Mouse (Mus musculus): Measurements from ENCODE around the gene Art2b.
"Not testable (repeated sequence)": the region's sequence is repeated elsewhere in the genome, so short reads cannot be mapped to it uniquely, and the experiment has no call there.

Gene Art2b

GRCm38 (mm10) chr7:101559393-101559792 lies 26.0 kb downstream of the Art2b start:
- not testable (repeated sequence) for DNase-seq

- no peak for DNase-seq
Observed at GRCm38 (mm10) chr7:101557391-101557790, 28.0 kb downstream of the Art2b start.

DNA sequence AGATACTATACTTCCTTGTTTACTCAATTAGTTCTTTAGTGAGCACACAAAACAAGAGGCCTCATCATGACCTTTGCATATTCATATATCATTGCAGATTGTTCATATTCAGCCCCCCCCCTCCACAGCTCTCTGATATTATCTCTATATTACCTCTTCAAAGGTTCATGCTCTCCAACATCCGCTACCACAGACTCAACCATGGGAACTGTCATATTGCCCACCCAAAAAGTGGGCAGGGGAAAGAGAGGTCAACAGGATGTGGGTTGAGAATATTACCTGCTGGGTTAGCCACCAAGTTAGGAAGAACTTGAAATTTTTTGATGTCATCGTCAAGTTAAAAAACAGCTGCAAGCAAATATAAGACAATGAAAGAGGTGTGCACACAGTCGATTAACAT lies 29.9 kb downstream of the Art2b start:
- not testable (repeated sequence) for DNase-seq

- no peak for DNase-seq
Observed at GRCm38 (mm10) chr7:101551530-101551929, 33.9 kb downstream of the Art2b start.

DNA sequence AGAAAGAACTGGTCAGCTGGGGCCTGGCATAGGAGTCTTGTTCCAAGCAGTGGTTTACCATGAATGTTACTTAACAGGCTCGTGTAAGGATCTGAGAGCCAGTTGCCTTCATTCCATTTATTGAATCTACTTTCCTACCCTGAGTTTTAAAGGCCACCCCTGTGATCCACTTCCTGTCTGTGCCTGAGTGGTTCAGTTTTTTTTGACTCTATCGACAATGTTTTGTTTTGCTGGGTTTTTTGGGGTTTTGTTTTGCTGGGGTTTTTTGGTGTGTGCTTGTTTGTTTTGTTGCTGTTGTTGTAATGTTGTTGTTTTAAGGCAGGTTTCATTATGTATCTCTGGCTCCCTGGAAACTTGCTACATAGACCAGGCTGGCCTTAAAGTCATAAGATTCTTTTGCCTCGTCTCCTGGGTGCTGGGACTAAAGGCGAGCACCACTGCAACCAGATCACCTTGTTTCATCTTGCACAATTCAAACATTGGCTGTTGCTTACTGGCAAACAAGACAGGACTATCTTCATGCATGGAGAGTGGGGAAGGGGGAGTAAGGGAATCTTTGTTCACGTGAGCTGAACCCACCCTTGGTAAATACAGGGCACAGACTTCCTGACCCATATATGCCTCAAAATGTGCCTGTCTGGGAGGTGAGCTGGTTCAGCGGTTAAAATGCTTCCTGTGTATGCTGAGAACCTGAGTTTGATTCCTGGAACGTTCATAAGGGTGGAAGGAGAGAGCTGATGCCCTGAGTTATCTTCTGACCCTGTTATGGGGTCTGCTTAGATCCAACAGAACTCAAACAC lies 34.5 kb downstream of the Art2b start:
- peak; percentile 16 for DNase-seq

DNA sequence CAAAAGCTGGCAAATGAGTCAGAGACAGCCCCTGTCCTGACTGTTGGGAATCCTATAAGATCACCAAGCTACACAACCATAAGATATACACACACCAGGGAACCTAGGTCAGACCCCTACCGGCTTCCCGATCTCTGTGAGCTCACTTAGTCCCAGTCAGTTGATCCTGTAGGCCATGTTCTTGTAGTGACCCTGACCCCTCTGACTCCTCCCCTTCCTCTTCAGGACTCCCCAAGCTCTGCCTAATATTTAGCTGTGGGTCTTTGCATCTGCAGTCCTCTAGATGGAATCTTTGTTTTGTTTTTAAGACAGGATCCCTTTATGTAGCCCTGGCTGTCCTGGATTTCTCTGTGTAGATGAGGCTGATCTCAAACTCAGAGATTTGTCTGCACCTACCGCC lies 36.1 kb downstream of the Art2b start:
- no peak for DNase-seq

GRCm38 (mm10) chr7:101547651-101548050 lies 37.7 kb downstream of the Art2b start:
- DNase-seq = no peak

GRCm38 (mm10) chr7:101541734-101542133 lies 43.7 kb downstream of the Art2b start:
- DNase-seq = no peak

GRCm38 (mm10) chr7:101541132-101541531 lies 44.3 kb downstream of the Art2b start:
- DNase-seq = peak; percentile 87

DNA sequence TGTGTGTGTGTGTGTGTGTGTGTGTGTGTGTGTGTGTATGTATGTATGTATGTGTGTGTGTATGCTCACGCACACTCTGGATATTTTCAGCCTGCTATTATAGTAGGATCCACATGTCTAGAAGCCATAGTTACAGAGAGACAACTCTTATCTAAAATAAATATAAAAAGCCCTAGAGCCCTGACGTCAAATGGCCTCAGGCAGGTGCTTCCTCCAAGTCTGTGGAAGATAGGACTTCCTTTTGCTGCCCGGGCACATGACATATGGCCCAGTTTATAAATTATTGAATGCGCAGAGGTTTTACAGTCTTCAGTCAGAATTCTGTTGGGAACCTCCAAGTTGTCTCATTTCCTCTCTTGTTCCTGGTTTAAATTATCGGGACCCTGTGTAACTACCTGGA lies 44.7 kb downstream of the Art2b start:
- DNase-seq = no peak

DNA sequence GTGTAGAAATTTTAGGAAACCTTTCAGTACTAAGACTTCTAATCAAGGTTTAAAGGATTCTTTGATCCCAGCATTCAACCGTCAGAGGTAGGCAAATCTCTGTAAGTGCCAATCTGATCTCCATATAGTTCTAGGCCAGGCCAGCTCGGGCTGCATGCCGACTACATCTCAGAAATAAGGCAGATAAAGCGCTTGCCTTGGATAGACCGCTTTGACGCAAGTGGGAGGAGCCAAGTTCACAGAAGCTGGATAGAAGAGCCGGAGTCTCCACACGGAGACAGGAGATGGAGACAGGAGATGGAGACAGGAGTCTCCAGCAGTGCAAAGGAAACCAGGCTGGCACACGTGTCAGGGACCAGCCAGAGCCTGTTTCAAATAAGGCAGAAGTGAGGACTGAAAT lies 45.6 kb downstream of the Art2b start:
- DNase-seq = no peak

DNA sequence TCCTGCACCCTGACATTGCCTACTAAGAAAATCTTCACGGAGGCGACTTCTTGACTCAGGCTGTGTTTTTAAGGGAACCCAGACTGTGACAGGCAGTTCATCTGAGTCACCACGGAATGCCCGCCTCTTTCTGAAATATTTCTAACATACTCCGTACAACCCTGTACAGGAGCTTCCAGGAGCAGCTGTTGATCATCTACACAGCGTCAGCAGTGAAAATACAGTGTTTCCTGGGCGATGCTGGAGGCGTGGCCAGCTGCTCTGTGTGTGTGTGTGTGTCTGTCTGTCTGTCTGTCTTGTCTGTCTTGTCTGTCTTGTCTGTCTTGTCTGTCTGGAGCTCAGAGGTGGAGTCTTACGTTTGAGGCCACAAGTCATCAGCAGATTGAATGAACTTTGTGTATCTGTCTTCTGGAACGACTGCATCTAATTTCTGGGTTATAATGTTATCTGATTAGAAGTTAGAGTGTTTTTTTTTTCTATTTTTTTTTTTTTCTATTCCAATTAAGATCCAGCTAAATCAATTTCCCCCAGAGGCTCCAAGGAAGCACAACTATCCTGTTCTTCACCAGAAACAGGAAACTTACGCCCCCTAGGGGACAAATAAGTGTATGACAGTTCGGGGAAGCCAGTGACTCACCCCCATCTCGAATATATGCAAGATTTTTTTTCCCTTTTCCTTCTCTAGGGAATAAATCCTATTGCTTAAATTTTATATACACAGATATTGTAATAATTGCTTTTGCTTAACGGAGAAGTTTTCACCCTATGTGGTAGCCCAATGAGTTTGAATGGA lies 47.1 kb downstream of the Art2b start:
- peak; percentile 49 for DNase-seq

DNA sequence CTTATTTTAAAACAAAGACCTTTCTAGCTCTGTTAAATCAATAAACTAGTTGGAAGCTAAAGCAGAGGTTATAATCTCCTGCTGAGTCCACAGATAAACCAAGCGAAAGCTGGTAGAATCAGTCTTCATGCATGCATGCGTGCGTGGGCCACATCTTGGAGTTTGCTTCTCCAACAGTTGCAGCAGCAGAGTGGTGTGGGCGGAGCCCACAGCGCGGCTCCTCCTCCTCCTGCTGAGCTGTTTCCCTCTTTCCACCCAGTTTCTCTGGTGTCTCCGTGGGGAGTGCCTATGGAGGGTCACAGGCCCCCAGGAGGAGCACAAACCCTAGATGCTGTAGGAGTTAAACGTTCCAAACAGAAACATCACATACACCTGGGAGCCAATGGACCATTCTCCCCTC lies 47.9 kb downstream of the Art2b start:
- DNase-seq = peak; percentile 17

DNA sequence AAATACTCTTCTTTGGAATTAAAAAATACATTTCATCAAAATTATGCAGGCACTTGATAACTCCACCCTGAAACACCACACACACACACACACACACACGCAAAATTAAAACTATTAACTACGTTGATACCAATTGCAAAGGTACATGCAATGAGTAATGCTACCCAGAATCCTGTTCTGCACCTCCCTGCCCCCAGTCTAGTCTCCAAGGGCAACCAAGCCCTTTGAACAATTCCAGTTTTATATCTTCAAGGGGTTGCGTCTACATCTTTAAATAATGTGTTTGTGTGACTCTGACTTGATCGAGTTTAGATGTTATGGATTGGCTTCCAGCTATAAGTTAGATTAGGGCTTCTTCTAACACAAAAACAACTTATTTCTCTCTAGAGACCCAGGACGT lies 49.9 kb downstream of the Art2b start:
- no peak for DNase-seq

DNA sequence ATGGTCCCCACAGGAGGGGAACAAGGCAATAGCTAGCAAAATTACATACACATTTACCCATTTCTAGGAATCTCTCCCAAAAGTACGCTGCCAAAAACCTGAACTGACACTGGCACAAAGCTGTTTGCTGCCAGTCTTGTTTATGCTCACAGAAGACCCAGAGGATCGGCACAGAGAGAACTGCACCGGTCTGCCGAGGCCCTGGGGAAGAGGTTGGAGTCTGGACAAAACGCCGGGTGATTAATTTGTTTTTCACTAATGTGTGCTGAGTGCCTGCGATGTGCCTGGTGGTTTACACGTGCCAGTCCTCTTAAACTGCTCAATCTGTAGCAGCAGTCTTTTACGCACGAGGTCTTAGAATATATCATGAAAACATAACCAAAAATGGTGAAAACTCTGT lies 50.3 kb downstream of the Art2b start:
- DNase-seq = no peak

- DNase-seq = no peak
Observed at GRCm38 (mm10) chr7:101534428-101534827, 51.0 kb downstream of the Art2b start.

Measured in thymus, postnatal 4 days (tissue).